Mouse (Mus musculus) hindlimb bud, embryonic 11.5 days (tissue): ENCODE measurements around the gene Peak1.

Experiments
- DNase-seq: peaks from one replicate; pipeline ENCODE4 v3.0.0-alpha.2; 2012; ENCODE audit warnings: low read depth, low spot score; ENCODE audit errors: extremely low spot score

Gene Peak1

DNA sequence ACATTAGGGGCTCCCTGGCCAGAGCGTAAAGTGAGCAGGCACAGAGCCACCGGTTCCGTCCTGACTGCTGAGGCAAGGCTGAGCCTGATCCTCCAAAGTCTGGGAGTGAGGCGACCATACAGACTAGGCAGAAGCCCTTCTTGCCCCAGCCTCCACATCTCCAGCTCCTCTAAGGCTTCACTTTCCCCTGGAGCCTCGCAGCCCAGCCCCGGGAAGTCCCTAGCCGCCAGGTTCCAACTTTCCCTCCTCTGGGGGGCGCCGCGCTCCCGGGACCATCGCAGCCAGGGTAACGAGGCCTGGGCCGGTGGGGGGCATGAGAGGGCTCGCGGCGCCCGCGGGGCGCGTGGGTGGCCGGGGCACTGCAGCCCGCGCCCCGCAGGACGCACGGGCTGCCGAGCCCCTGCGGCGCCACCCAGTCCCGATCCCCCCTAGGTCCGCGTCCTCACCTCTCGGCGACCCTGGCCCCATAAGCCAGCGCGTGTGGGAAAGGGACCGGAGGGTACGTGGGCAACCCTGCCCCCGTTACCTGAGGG is 386 bp downstream of the Peak1 start:
- no peak for DNase-seq

DNA sequence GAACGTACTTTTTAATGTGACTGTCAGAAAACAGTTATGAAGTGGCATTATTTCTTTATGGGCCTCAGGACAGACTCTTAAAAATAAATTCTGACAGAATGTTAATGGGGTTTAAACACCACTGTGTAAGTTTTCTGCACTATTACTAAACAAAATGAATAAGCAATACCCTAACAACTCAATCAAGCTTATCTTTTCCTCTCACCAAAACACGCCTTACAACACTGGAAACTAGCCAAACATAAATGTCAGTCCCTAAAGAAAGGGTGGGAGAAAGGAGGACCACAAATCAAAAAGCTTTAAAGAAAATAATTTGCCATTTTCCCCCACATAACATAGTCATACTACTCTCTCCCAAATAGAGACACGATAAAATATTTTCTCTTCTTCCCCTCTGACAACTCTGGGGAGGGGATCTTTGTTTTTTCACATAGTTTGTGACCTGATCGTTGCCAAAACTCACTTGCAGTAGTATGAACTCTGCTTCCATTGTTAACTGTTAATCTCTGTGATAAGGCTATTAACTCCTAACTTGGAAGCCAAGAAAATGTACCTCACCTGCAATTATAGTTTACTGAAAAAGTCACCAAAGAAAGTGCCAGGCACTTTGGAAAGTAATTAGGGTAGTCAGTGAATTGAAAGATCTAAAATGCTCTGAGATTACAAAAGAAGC is 1.8 kb downstream of the Peak1 start:
- no peak for DNase-seq

DNA sequence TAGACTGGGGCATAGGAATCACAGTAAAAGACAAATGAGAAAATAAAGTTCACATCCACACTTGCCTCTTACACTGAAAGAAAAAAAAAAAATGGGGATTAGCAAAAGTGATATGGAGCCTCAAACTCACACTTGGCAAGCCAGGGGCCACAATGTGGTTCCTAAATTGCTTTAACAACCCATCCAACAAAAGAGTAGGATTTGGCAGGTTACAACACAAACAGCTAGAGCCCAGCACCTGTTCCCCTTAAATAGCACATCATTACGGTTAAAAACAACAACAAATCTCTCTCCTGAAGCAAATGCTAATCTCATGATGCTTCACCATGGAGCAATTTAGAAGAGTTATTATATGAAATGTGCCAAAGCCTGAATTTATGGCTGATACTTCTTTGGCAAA is 2.5 kb downstream of the Peak1 start:
- no peak for DNase-seq

DNA sequence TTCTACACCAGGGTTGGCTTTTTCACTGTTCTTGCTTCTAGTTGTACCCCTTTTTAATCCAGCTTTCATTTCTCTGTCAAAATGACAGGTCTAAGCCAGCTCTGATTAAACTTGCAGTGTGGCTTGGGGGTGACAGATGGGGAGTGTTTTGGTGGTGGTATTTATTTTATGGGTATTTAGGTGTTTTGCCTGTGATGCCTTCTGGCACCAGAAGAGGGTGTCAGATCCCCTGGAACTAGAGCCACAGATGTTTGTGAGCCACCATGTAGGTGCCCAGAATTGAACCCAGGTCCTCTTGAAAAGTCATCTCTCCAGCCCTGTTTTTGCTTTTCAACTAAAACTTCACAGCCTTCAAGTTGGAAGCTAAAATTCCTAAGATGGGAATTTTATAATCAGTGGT is 3.5 kb downstream of the Peak1 start:
- no peak for DNase-seq

DNA sequence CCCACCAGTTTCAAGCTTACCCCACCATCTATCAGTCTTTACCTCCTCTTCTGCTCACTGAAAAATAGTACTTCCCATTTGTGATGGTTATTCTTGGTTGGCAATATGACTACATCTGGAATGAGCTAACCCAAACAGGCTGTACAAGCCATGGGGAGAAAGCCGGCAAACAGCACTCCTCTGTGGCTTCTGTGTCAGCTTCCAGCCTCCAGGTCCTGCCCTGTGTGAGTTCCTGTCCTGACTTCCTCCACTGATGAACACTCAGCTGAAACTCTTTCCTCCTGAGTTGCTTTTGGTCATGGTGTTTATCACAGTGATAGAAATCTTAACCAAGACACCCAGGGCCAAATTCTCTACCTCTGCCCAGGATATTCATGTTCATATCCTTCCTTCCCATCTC is 5.2 kb downstream of the Peak1 start:
- no peak for DNase-seq

DNA sequence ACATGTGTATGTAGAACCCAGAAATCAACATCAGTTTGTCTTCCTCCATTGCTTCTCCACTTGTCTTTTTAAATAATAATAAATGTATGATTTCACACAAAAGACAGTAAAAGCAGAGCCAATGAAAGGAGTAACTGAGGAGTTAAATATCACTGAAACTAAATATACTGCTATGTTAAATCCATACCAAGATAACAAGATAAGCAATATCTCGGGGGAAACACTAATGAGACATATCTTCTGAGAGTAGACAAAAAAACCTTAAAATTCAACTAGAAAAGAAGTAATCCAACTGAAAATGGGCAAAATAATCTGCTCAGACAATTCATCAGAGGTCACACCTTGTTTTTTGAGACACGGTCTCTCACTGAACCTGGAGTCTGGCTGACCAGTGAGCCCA is 7.9 kb downstream of the Peak1 start:
- no peak for DNase-seq

DNA sequence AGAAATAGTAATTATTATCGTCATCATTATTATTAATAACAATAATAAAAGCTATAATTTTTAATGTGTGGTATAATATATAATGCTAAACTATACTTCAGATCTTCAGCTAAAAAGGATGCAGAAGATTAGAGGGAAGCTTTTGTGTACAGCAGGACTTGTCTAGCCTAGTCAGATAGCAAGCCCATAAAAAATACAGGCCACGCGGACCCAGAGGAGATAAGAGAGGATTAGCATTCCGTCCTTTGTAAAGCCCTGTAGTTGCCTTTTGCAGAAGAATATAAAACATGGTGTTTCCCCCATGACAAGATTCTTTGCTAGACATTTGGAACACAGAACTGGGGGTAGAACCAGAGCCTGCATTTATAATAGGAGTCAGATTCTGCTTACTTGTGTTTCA is 13.2 kb downstream of the Peak1 start:
- no peak for DNase-seq

DNA sequence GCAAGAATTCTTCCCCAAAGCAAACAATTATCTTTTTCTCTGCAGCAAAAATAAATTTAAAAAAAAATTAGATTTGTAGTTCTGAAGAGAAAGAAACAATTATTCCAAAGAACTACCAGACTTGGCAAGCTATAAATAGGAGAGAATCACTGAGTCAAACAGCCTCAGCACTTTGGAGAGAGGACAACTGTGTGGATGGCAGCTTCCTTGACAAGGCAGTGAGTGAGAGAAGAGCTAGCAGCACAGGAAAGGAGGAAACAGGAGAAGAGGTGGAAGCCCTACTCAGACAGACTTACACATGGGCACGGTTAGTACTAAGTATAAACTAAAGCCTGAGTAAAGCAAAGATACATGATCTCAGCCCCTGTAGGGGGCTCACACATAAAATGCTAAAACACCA is 21.6 kb downstream of the Peak1 start:
- DNase-seq, result no peak

DNA sequence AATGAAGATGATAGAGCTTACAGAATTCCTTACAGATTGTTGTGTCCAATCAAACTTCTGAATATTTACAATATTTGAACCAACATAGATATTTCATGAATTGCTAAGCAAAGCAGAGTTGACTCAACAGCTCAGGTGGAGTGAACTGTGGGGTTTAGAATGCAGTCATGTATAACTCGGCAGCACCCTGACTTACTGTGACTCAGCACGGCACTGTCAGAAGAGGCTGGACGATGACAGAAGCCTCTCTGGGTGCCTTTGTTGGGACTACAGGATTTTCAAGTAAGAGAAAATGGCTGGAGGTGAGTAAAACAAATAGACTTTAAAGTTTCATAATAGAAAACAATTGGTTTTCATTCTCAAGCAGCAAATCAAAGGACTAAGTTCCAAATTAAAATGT is 25.0 kb downstream of the Peak1 start:
- no peak for DNase-seq

DNA sequence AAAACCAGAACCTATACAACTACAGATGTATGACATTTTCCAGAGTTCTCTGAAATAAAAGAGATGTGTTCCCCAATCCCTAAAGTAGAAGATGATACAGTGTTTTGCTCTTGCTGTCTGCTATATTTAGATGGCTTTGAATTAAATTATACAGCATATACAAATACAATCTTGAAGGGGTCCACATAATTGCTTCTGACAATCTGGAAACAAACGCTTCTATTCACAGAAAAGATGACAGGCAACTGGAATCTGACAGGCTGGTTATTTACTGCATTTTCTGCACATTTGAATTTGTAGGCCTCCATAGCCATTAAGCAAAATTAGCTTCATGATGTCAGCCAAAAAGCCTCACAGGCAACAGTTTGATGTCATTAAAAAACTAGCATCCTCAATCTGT is 35.1 kb downstream of the Peak1 start:
- no peak for DNase-seq

DNA sequence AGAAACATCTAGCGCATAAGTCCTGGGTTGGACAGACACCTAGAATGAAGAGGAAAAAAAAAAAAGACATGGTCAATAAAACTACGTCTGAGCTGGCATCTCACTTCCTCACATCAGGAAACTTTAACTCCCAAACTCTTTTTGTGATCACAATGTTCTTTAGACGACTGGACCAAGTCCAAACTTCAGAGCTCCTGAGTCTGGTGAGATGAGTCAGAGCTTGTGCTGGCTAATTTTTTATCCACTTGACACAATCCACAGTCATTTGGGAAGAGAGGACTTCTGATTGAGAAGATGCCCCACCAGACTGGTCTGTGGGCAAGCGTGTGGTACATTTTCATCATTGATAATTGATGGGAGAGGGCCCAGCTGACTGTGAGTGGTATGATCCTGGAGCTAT is 43.5 kb downstream of the Peak1 start:
- no peak for DNase-seq

DNA sequence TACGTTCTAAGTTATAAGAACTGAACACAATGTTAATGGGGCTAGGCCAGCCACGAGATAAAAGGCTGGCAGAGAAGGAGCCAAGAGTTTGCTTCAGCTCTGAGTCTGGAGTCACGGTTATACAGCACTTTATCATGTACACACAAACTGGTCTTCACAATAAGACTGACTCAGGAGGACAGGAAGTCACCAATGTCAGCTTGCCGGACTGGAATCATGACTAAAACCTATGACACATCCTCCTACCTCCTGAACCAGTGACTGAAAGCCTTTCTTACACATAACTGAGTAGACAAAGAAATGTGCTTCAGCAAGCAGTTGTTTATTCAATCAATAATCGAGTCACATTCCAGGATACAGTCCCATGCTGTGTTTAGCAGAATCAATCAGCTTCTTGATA is 47.2 kb downstream of the Peak1 start:
- DNase-seq, result no peak

DNA sequence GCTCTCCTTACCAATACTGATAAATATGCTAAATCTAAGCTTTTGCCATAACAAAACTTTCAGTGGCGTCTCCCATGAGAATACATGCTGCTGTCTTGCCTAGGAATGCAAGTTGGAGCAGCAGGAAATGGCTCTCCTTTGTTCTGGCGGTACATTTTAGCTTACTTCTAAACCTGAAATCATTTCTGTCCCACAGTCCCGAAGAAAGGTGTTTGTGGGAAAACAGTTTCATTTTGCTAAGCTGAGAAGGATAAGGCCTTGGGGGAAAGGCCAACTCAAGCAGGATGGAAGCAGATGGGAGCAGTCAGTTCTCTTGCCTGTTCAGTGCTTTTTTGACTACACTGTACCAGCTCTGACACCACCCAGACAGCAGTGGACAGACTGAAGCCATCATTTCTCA is 49.1 kb downstream of the Peak1 start:
- DNase-seq, result no peak

DNA sequence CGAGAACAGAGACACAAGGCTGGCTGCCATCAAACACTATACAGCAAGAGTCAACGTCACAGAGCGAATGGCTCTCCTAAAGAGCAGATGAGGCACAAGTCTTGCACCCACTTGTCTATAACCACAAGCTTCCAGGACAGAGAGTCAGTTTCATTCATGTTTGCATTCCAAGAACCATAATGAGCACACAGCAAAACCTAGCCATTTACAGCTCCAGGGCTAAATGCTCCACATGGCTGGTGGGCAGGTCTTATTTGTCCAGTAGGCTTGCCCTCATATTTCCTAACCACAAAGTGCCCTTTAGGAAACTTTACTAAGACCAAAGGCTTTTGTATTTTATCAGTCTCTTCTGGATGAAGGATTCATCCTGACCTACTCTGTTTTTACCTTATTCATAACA is 54.6 kb downstream of the Peak1 start:
- DNase-seq, result no peak

DNA sequence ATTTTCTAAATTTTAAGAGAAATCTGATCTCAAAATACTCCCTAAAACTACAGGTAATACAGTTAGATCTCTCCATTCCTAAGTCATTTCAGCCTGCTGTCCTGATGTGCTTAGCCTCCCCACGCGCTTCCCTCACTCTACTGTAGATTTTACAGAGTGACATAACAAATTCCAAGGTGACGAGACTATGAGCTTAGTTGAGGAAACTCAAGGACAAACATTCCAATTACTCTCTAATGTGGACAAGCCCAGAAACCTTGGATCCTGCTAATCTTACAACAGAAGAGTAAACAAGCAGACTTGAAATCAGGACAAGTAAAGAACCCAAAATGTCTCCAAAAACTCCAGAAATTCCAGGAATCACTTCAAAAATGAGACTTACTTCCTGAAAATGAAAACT is 58.6 kb downstream of the Peak1 start:
- DNase-seq, result no peak

DNA sequence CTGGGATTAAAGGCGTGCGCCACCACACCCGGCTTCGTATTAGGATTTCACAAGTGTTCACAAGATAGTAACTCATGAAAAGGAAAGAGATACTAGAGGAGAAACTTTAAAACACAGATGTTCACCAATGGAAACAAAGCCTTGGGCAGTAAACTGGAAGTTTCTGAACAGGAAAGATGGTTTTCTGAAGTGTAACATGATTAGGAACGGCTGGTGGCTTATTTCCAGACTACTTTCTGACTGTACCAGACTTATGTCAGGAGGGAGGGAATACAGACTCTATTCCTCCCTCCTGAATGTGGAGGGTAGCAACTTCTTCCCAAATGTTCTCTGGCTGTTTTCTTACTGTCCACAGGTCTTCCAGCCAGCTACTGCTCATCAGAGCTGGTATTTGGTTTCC is 62.7 kb downstream of the Peak1 start:
- DNase-seq, result no peak

DNA sequence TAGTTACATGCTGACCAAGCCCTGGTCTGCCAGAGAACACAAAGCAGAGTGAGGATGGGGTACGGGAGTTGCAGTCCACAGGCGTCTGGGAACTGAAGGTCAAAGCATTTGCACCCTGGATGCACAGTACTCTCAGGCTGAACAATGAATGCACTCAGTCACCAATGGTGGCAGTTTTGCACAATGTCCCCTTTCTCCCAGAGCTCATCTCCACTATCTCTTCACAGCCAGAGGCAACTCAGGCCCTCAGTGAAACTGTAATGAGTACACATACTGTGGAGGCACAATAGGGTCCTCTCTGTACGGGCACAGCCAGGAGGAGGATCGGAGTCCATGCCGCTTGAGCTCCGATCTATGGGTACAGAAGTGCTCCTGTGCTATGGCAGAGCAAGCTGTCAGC is 71.5 kb downstream of the Peak1 start:
- no peak for DNase-seq

DNA sequence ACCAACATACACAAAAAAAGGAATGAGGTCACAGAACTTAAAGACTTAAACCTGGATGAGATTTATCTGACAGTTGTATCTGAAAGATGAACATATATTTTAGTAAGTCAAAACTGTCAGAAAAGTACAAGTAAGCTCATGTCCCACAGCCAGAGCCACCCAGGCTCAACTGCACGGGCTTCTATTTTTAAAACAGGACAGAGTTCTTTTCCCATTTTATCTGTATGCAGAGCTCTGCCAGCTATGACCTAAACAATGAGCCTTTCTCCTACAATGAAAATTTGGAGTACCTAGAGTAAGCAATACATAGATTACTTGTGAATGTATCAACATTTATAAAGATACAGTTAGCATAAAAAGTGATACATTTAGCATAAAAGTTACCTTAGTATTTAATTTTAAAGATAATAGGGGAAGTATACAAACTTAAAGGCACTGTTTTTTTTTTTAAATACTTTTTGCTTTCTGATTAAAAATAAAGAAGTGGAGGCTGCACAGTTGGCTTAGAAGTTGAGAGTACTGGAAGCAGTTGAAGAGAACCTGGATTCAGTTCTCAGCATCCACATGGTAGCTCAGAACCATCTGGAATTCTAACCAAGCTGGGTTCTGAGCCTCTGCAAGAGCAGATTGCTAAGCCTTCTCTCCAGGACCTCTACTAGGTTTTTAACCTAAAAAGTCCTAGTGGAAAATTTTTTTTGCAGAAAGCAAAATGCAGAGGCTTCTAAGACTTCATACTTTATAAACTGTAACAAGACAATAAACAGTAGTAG is 78.3 kb downstream of the Peak1 start:
- DNase-seq, result no peak

DNA sequence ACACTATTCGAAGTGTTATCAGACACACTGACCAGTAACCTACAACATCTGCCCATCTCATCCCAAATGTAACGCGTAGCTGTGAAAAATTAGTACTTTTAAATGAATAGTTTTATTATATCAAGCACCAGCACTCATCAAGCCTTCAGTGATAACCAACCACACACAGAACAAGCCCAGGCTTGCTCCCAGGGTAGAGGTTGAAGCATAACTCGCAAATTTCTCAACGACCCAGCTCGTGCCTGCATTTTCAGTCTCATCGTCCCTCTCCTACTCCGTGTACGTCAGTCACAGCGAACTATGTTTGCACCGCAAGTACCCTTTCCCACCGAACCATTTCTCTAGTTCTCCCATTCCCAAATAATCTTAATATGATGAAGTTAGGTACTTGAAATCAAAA is 83.5 kb downstream of the Peak1 start:
- no peak for DNase-seq

DNA sequence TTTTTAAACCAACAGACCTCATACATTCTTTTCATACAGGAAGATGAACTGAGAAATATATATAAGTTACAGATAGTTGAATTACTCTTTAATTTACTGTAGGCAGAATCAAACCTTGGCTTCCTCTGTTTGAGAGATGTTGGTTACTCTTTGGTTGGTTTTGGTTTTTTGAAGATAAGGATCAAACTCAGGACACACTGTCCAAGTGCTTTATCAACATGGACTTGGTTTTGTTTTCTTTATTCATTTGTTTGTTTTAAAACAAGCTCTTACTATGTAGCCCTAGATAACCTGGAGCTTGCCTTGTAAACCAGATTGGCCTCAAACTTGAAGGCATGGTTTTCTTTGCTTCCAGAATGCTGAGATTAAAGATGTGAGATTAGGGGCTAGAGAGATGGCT is 85.1 kb downstream of the Peak1 start:
- no peak for DNase-seq

DNA sequence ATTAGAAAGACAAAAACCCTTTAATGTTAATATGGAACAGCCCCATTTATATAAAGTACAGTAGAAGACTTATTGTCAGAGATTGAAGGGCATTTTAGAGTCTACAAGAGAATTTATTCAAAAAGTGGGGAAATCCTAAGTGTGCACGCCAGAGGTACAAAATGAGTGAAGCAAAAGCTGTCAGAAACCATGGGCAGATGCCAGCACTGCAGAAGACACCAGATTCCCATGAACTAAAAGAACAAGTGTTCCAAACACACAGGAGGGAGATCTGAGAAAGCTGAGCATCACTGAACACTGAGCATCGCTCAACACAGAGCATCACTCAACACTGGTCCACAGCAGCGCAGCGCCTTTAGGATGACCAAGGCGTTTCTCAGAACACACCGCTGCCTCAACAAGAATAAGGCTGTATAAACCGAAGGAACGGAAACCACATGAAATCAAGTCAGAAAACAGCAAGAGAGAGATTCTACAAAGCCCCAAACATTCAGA is 91.3 kb downstream of the Peak1 start:
- DNase-seq, result no peak

DNA sequence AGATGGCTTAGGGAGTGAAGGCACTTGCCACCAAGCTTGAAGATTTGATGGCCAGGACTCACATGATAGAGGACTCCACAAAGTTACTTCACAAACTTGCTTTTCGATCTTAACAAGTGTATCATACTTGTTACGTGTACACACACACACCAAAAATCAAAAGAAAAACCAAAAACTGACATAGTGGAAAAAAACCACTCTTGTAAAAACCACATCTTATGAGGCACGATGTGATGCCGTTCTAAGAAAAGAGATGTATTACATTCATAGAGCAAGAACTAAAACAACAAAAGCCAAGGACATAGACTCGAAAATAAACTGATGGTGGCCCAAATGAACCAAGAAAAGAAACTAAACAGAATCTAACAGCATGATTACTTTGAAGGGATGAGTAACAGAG is 92.1 kb downstream of the Peak1 start:
- no peak for DNase-seq
